Mouse (Mus musculus): Measurements from ENCODE around the gene Cnn1.

Cnn1 gene

DNA sequence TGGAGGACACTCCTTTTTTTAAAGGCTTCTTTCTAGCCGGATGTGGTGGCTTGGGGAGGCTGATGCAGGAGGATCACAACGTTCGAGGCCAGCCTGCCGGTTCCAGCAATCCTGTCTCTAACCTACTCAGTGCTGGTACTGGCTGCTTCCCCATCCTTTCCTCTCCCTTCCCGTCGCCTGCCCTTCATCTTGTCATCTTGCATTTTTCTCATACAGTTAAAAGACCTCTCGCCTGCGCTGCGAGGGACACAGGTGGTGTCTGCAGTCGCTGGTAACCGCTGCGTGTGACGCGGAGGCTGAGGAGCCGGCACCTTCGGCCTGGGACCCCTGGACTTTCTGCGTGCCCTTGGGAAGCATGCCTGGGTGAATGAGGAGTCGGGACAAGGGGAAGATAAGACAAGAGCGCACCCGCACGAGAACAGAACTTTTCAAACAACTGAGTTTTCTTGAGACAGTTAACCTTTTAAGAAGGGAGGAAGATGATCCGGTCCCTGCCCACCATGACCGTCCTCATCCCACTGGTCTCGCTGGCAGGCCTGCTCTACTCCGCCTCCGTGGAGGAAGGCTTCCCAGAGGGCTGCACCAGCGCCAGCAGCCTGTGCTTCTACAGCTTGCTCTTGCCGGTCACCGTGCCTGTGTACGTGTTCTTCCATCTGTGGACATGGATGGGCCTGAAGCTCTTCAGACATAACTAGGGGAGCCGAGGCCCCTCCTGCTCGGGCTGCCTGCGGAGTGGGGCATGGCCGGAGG, 58.7 kb downstream of the Cnn1 start:
- no peak for DNase-seq (ENCODE audit: low spot score in 2 of 2)

All from spleen, postnatal 14 days (tissue).